Mouse (Mus musculus) bone marrow macrophage, adult 2 months (primary cell): Measurements from ENCODE around the gene Mapk14.

Experiments
- CTCF ChIP-seq: IDR thresholded peaks from 2 replicates; pipeline ENCODE4 v1.5.1; 2012; ENCODE audit warnings: low read depth, mild to moderate bottlenecking, low read length, moderate library complexity
- POLR2A ChIP-seq: IDR thresholded peaks from 2 replicates; pipeline ENCODE4 v1.6.1; 2012; ENCODE audit warnings: mild to moderate bottlenecking, low read depth, low read length, borderline replicate concordance

GRCm38 (mm10) chr17:28699789-28700188 lies 8.7 kb downstream of the Mapk14 start:
- no peak for TF ChIP-seq CTCF
- TF ChIP-seq POLR2A = no peak
